Mouse (Mus musculus): ENCODE data around the gene Snrpa1. TPM values are rescaled to one million over a fixed set of nuclear protein-coding genes. Genes with fewer than 3 reads are reported as not detected.

The Snrpa1 gene
- polyA plus RNA-seq (2012; rRNA removed) = 71.1 and 72.4 TPM in 2 replicates

DNA sequence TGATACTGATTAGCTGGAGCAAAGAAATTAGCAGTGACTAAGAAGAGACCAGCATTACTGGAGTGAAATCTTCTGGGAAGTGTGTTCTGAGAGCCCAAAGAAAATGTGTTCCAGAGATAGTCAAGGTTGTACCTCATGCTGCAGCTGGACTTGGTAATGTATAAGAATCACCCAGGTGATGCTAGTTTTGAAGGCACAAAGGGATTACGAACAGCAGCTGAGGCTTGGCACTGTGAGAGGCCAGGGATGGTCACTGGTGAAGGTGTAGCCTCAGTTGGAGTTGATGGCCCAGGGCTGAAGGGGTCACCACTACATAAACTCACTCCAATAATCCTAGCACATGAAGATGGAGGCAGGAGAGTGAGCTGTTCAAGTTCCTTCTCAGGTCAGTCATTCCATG is at the start of gene Snrpa1:
Gene Snrpa1, plus strand, starts transcription at position 301 of the 400 bp plus-strand sequence.

DNA sequence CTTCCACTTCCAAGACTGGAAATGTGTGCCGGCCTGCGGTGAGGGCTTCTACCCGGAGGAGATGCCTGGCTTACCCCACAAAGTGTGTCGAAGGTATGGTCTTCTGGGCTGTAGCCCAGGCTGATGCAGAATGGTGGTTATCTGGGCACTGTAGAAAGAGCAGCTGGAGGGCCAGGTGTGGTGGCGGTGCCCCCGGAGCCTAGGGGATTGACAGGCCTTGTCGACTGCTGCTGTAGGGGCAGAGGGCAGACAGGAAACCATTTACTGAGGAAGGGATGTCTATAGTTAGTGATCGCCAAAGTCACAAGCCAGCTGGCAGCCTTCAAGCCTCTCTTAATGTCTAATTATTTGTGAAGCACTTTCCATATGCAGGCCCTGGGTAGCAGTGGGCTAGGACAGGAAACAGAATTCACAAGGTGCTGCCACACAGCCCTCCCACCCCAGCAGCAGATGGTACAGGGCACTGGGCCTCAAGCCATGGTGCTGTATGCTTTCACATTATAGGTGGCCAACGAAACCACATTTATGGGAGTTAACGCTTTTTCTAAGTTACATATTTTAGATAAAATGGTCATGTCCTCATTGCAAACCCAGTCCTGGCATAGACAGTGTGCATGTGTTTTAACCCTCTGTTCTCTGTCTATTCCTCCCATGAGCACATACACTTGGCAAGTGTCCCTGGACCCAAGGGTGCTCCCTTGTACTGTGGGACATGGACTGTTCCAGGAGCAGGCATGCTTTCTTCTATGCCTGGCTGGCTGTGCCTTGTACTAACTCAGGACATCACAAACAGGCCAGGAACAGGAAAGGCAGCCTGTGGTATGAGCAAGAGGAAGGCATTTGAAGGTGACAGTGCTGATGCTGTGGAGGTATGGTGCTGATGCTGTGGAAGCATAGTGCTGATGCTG is 15.0 kb upstream of the Snrpa1 start, which contains the start of gene Gm45213:
Gene Gm45213, plus strand, starts transcription at position 51 of the 908 bp plus-strand sequence.

GRCm38 (mm10) chr7:66079364-66080230 is 20.8 kb downstream of the Snrpa1 start, which contains the start of gene Selenos:
TSS of gene Selenos (plus strand) at chr7:66079649.

GRCm38 (mm10) chr7:66108961-66109854 is 50.4 kb downstream of the Snrpa1 start, which contains the start of gene Chsy1:
TSS of gene Chsy1 (plus strand) at chr7:66109515.

Other genes with a start within 250 kb of the Snrpa1 start
- 4.4 and 5.8 TPM in 2 replicates for gene Pcsk6, start 197.3 kb upstream of the Snrpa1 start, polyA plus RNA-seq (2012; rRNA removed)
- gene Gm45213, start 15.4 kb upstream of the Snrpa1 start, polyA plus RNA-seq (2012; rRNA removed) = not detected in 2 replicates
- 67.4 and 72.2 TPM in 2 replicates for gene Selenos, start 20.6 kb downstream of the Snrpa1 start, polyA plus RNA-seq (2012; rRNA removed)
- 14.1 and 14.2 TPM in 2 replicates for gene Chsy1, start 50.5 kb downstream of the Snrpa1 start, polyA plus RNA-seq (2012; rRNA removed)

All from central nervous system, embryonic 18 days (tissue).